Mouse (Mus musculus): ENCODE data around the gene Gm21988. TPM values are rescaled to one million over a fixed set of nuclear protein-coding genes. Genes with fewer than 3 reads are reported as not detected.

Gene Gm21988
- polyA plus RNA-seq, 1 experiment from 2014 or later: 14.6 TPM

DNA sequence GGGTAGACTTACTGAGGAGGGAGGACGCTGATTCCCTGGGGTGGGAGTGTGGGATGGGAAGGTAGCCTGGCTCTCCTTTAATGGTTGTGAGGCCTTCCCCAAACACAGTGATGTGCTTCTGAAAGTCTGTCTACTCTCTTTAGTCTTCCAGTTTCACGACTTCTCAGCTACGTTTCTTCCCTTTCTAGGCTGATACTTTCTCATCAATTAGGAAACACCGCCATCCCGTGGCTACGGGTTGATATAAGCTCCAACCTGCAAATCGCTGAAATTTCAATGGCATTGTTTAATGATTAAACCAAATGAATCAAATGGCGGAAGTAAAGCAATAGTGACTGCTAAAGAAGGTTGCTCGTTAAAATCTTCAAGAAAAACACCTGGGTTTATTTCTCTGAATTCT, 26.7 kb downstream of the Gm21988 start:
- no peak overlapping the region for H3K27ac ChIP-seq
- no peak overlapping the region for H3K4me2 ChIP-seq (replicated peaks)
- no peaks in the 10 kb centered on the region for H3K9me3 ChIP-seq (replicated peaks)
- no peak for ATAC-seq (ENCODE audit: low FRiP score)
- 19% methylated on average over 9 of the region's 9 CpGs for WGBS
- peaks cover 16% of the 10 kb centered on the region for H3K4me1 ChIP-seq
- peaks cover 65% of the 10 kb centered on the region for H3K27me3 ChIP-seq
- H3K36me3 ChIP-seq: peaks cover 15% of the 10 kb centered on the region
- H3K9ac ChIP-seq: no peak overlapping the region
- no peak overlapping the region for H3K4me3 ChIP-seq

GRCm38 (mm10) chr11:70212423-70212822, 27.2 kb downstream of the Gm21988 start, which contains the start of gene Slc16a11:
Gene Slc16a11, plus strand, starts transcription at chr11:70212752.
- no peak within 1 kb of the TSS for H3K27ac ChIP-seq
- WGBS: 73% methylated on average over 6 of the region's 6 CpGs
- H3K9ac ChIP-seq: no peak within 1 kb of the TSS
- H3K36me3 ChIP-seq: peaks cover 10% of the 10 kb centered on the region
- peaks cover 16% of the 10 kb centered on the region for H3K4me1 ChIP-seq
- H3K9me3 ChIP-seq (replicated peaks): no peaks in the 10 kb centered on the region
- H3K4me2 ChIP-seq (replicated peaks): peak within 1 kb of the TSS; percentile 57
- H3K4me3 ChIP-seq: no peak within 1 kb of the TSS
- H3K27me3 ChIP-seq: peaks cover 61% of the 10 kb centered on the region
- no peak for ATAC-seq (ENCODE audit: low FRiP score)

GRCm38 (mm10) chr11:70211972-70212371, 27.7 kb downstream of the Gm21988 start:
- peaks cover 5% of the 10 kb centered on the region for H3K36me3 ChIP-seq
- H3K9ac ChIP-seq: no peak overlapping the region
- ATAC-seq (ENCODE audit: low FRiP score): no peak
- H3K4me1 ChIP-seq: peaks cover 16% of the 10 kb centered on the region
- no peak overlapping the region for H3K27ac ChIP-seq
- peaks cover 56% of the 10 kb centered on the region for H3K27me3 ChIP-seq
- no peak overlapping the region for H3K4me2 ChIP-seq (replicated peaks)
- no peaks in the 10 kb centered on the region for H3K9me3 ChIP-seq (replicated peaks)
- H3K4me3 ChIP-seq: no peak overlapping the region
- 78% methylated on average over 6 of the region's 6 CpGs for WGBS

GRCm38 (mm10) chr11:70210681-70211080, 28.9 kb downstream of the Gm21988 start:
- Histone ChIP-seq H3K4me1 (peaks cover 16% of the 10 kb centered on the region), H3K4me2 (replicated peaks) (no peak overlapping the region), H3K9ac (no peak overlapping the region), H3K36me3 (no peaks in the 10 kb centered on the region), H3K9me3 (replicated peaks) (no peaks in the 10 kb centered on the region), H3K4me3 (no peak overlapping the region), H3K27me3 (peaks cover 43% of the 10 kb centered on the region), H3K27ac (no peak overlapping the region)
- no peak for ATAC-seq (ENCODE audit: low FRiP score)
- WGBS: 91% methylated on average over 2 of the region's 2 CpGs

DNA sequence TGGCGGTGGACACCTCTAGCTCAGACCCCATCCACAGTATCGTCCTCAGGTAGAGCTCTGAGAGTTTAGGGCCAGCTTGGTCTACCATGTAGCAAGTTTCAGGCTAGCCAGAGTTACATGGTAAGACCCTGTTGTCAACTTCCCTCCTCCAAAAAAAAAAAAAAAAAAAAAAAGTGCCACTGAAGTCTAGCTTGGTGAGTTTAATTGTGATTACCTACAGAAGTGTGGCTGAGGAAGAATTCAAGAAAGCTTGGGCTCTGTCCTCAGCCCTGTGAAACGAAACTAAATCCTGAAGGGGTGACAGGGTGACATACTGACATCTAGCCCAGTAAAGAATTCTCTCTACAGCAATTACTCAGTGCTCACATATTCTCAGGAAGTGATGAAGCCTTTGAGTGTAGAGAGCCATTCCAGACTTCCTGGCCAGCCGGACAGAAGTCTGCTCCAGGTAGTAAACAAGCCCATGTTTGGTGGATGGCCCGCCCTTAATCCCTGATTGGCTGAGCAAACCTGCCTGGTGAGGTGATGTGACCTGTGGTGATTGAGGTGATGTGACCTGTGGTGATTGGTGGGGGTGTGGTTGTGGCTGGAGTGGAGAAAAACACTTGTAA, 30.7 kb downstream of the Gm21988 start:
- no peak for ATAC-seq (ENCODE audit: low FRiP score)
- 73% methylated on average over 5 of the region's 5 CpGs for WGBS
- Histone ChIP-seq H3K4me1 (peaks cover 4% of the 10 kb centered on the region), H3K9ac (no peak overlapping the region), H3K36me3 (no peaks in the 10 kb centered on the region), H3K27ac (no peak overlapping the region), H3K4me2 (replicated peaks) (no peak overlapping the region), H3K9me3 (replicated peaks) (no peaks in the 10 kb centered on the region), H3K27me3 (peaks cover 25% of the 10 kb centered on the region), H3K4me3 (no peak overlapping the region)

GRCm38 (mm10) chr11:70207283-70207682, 32.3 kb downstream of the Gm21988 start:
- no peak overlapping the region for H3K27ac ChIP-seq
- no peak overlapping the region for H3K4me3 ChIP-seq
- H3K27me3 ChIP-seq: peaks cover 11% of the 10 kb centered on the region
- no peaks in the 10 kb centered on the region for H3K9me3 ChIP-seq (replicated peaks)
- H3K36me3 ChIP-seq: no peaks in the 10 kb centered on the region
- H3K4me2 ChIP-seq (replicated peaks): no peak overlapping the region
- no peak overlapping the region for H3K9ac ChIP-seq
- 84% methylated on average over 7 of the region's 7 CpGs for WGBS
- H3K4me1 ChIP-seq: no peaks in the 10 kb centered on the region
- no peak for ATAC-seq (ENCODE audit: low FRiP score)

GRCm38 (mm10) chr11:70206801-70207200, 32.8 kb downstream of the Gm21988 start:
- no peaks in the 10 kb centered on the region for H3K9me3 ChIP-seq (replicated peaks)
- no peaks in the 10 kb centered on the region for H3K4me1 ChIP-seq
- no peak overlapping the region for H3K27ac ChIP-seq
- no peak overlapping the region for H3K9ac ChIP-seq
- 83% methylated on average over 2 of the region's 2 CpGs for WGBS
- no peaks in the 10 kb centered on the region for H3K36me3 ChIP-seq
- no peak for ATAC-seq (ENCODE audit: low FRiP score)
- no peak overlapping the region for H3K4me3 ChIP-seq
- H3K4me2 ChIP-seq (replicated peaks): no peak overlapping the region
- H3K27me3 ChIP-seq: peaks cover 6% of the 10 kb centered on the region; the same call in 1 of the 2 replicates

GRCm38 (mm10) chr11:70201691-70202090, 37.9 kb downstream of the Gm21988 start:
- Histone ChIP-seq H3K4me1 (no peaks in the 10 kb centered on the region; the same call in 1 of the 2 replicates), H3K27me3 (no peaks in the 10 kb centered on the region), H3K27ac (no peak overlapping the region), H3K4me3 (no peak overlapping the region), H3K9ac (no peak overlapping the region), H3K4me2 (replicated peaks) (no peak overlapping the region), H3K36me3 (no peaks in the 10 kb centered on the region), H3K9me3 (replicated peaks) (no peaks in the 10 kb centered on the region)
- 39% methylated on average over 5 of the region's 5 CpGs for WGBS
- ATAC-seq (ENCODE audit: low FRiP score): no peak

DNA sequence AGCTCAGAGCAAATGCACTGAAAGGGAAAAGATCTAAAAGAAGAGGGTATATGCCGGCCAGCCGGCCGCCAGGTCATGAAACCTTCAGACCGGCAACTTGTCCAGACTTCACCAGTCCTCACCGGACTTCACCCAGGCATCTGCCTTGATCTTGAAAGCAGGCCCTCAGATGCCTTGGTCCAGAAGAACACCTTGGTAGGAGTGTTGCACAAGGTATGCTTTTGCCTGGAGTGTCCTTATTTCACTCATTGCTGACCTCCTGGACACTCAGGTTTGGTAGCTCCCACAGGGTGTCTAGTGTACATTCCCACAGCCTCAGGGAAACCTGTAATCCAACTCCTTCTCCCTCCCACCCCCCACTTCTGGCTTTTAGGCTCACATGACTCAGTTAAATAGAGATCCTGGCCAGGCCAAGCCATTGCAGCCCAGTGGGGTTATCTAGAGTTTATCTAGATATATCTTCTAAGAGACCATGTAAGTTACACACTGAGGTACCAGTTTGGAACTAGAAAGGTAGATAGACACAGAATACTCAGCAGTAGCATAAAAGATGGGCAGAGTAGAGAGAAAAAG, 39.5 kb downstream of the Gm21988 start:
- H3K27me3 ChIP-seq: no peaks in the 10 kb centered on the region
- ATAC-seq (ENCODE audit: low FRiP score): no peak
- 92% methylated on average over 5 of the region's 5 CpGs for WGBS
- no peak overlapping the region for H3K9ac ChIP-seq
- no peaks in the 10 kb centered on the region for H3K9me3 ChIP-seq (replicated peaks)
- no peaks in the 10 kb centered on the region; the same call in 1 of the 2 replicates for H3K4me1 ChIP-seq
- H3K27ac ChIP-seq: no peak overlapping the region
- no peak overlapping the region for H3K4me2 ChIP-seq (replicated peaks)
- no peak overlapping the region for H3K4me3 ChIP-seq
- no peaks in the 10 kb centered on the region for H3K36me3 ChIP-seq

DNA sequence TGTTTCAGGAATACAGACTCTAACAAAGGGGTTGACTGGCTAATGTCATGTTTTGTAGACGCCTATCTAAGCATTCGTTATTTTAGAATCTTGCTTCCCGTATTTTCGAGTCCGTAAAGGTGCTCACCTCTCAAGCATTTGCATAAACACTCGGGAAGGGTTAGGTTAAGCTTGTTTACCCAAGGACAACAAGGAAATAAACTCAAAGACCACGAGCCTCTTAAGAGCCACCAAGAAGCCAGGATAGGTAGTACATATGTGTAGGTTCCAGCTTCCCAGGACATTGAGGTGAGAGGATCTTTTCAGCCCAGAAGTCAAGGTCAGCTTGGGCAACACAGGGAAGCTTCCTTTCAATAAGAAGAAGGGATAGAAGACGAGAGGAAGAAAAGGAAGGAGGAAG, 40.5 kb downstream of the Gm21988 start:
- 79% methylated on average over 8 of the region's 8 CpGs for WGBS
- no peaks in the 10 kb centered on the region for H3K9me3 ChIP-seq (replicated peaks)
- H3K27me3 ChIP-seq: no peaks in the 10 kb centered on the region
- no peaks in the 10 kb centered on the region; the same call in 1 of the 2 replicates for H3K4me1 ChIP-seq
- H3K4me2 ChIP-seq (replicated peaks): no peak overlapping the region
- ATAC-seq (ENCODE audit: low FRiP score): no peak
- no peak overlapping the region for H3K9ac ChIP-seq
- H3K27ac ChIP-seq: no peak overlapping the region
- H3K36me3 ChIP-seq: no peaks in the 10 kb centered on the region
- no peak overlapping the region for H3K4me3 ChIP-seq

DNA sequence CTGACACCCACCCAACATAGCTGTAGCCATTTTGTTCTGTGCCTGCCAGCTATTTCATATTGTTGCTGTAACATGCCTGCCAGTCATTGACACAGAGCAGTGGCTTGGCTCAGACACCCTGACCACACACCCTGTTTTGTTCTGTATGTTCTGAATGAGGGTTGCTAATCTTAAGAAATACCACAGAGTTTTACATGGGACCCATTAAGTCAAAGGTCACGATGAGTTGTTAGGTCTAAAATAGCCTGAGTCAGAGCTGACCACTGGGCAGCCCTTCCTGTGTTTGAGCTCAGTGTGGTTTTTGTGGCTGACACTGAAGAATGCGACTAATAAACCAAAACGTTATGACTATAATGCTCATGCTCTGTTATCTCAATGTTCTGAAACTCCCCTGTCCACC, 41.3 kb downstream of the Gm21988 start:
- no peak overlapping the region for H3K4me2 ChIP-seq (replicated peaks)
- no peaks in the 10 kb centered on the region for H3K27me3 ChIP-seq
- no peak overlapping the region for H3K4me3 ChIP-seq
- no peaks in the 10 kb centered on the region for H3K36me3 ChIP-seq
- no peaks in the 10 kb centered on the region; the same call in none of the 2 replicates for H3K4me1 ChIP-seq
- H3K27ac ChIP-seq: no peak overlapping the region
- ATAC-seq (ENCODE audit: low FRiP score): no peak
- H3K9me3 ChIP-seq (replicated peaks): no peaks in the 10 kb centered on the region
- H3K9ac ChIP-seq: no peak overlapping the region
- WGBS: 92% methylated on average over 3 of the region's 3 CpGs

- Histone ChIP-seq H3K27me3 (no peaks in the 10 kb centered on the region), H3K27ac (no peak overlapping the region), H3K9ac (no peak overlapping the region), H3K4me2 (replicated peaks) (no peak overlapping the region), H3K36me3 (no peaks in the 10 kb centered on the region), H3K4me1 (no peaks in the 10 kb centered on the region; the same call in 1 of the 2 replicates), H3K9me3 (replicated peaks) (no peaks in the 10 kb centered on the region), H3K4me3 (no peak overlapping the region)
- WGBS: 54% methylated on average over 11 of the region's 11 CpGs
- ATAC-seq (ENCODE audit: low FRiP score): no peak
Observed at GRCm38 (mm10) chr11:70193354-70194285, 46.0 kb downstream of the Gm21988 start.
